Mouse (Mus musculus) heart, embryonic 11.5 days (tissue): ENCODE results near the gene Arsg. TPM values are rescaled to one million over a fixed set of nuclear protein-coding genes. Genes with fewer than 3 reads are reported as not detected.

Source experiments
- ATAC-seq: fragments of 200-750 bp; cut with Nextera tagmentation; replicated peaks from 2 replicates; pipeline ENCODE4 v1.8.0; 2017; ENCODE audit warnings: moderate library complexity; ENCODE audit not compliant: insufficient number of reproducible peaks, low FRiP score, low TSS enrichment
- H3K27ac ChIP-seq: fragments of 300-500 bp; sonication (generic); 2 replicates; pipeline ENCODE4 v1.5.1; 2014; ENCODE audit warnings: mild to moderate bottlenecking, low read depth, low read length
- H3K27me3 ChIP-seq: fragments of 300-500 bp; sonication (generic); 2 replicates; pipeline ENCODE4 v1.6.1; 2014; ENCODE audit warnings: mild to moderate bottlenecking, low read length, mixed read lengths; ENCODE audit not compliant: control insufficient read depth, insufficient read depth
- H3K36me3 ChIP-seq: fragments of 300-500 bp; sonication (generic); 2 replicates; pipeline ENCODE4 v1.6.1; 2014; ENCODE audit warnings: mild to moderate bottlenecking, low read length, moderate library complexity, mixed read lengths; ENCODE audit not compliant: control insufficient read depth, insufficient read depth
- H3K4me1 ChIP-seq: fragments of 300-500 bp; sonication (generic); 2 replicates; pipeline ENCODE4 v1.6.1; 2014; ENCODE audit warnings: low read length; ENCODE audit not compliant: control insufficient read depth, insufficient read depth
- H3K4me2 ChIP-seq: fragments of 300-500 bp; sonication (generic); 2 replicates; pipeline ENCODE4 v1.6.1; 2014; ENCODE audit warnings: mild to moderate bottlenecking, moderate library complexity
- H3K4me3 ChIP-seq: fragments of 300-500 bp; sonication (generic); 2 replicates; pipeline ENCODE4 v1.5.1; 2014; ENCODE audit warnings: low read depth, low read length
- H3K9ac ChIP-seq: fragments of 300-500 bp; sonication (generic); 2 replicates; pipeline ENCODE4 v1.6.1; 2014; ENCODE audit warnings: mild to moderate bottlenecking, low read depth, low read length, moderate library complexity
- H3K9me3 ChIP-seq: fragments of 300-500 bp; sonication (generic); replicated peaks from 2 replicates; pipeline ENCODE4 v1.6.1; 2016; ENCODE audit warnings: low read length; ENCODE audit not compliant: control insufficient read depth
- WGBS: fragments of 180-500 bp; shearing (Covaris S2); extraction: QIAGEN DNeasy Blood & Tissue Kit; methylation state at CpG from one replicate; pipeline ENCODE4 v1.1.7; 2014; ENCODE audit not compliant: insufficient replicate concordance; 5-methylcytosine and 5-hydroxymethylcytosine counted together
- polyA plus RNA-seq: library from polyadenylated mRNA; unstranded; fragments of >200 nt; fragmentation: Nextera tagmentation; extraction: Ambion mirVana; gene quantifications from 2 replicates; pipeline ENCODE4 v1.2.1, GENCODE M21; 2014

The Arsg gene
- polyA plus RNA-seq, 1 experiment from 2014 or later: 4.2 TPM

- H3K4me3 ChIP-seq: peak overlapping the region; percentile 62
- no peaks in the 10 kb centered on the region for H3K9me3 ChIP-seq
- 0 out of 2 replicates have a peak, but pooled peaks cover 1% of the 10 kb centered on the region for H3K36me3 ChIP-seq
- ATAC-seq: no peak
- H3K27me3 ChIP-seq: no peaks in the 10 kb centered on the region
- peaks cover 8% of the 10 kb centered on the region for H3K4me1 ChIP-seq
- H3K4me2 ChIP-seq: peak overlapping the region; percentile 93
- no peak overlapping the region for H3K27ac ChIP-seq
- WGBS: 52% methylated on average over 4 of the region's 4 CpGs
- H3K9ac ChIP-seq: peak overlapping the region; percentile 78; the same call in 1 of the 2 replicates
Observed at GRCm38 (mm10) chr11:109440641-109441040, 32.5 kb upstream of the Arsg start.

GRCm38 (mm10) chr11:109441119-109441518, 32.1 kb upstream of the Arsg start:
- no peak overlapping the region for H3K27ac ChIP-seq
- H3K27me3 ChIP-seq: no peaks in the 10 kb centered on the region
- no peak overlapping the region for H3K4me3 ChIP-seq
- peaks cover 8% of the 10 kb centered on the region for H3K4me1 ChIP-seq
- H3K9ac ChIP-seq: no peak overlapping the region
- H3K4me2 ChIP-seq: no peak overlapping the region
- H3K9me3 ChIP-seq: no peaks in the 10 kb centered on the region
- no peaks in the 10 kb centered on the region for H3K36me3 ChIP-seq
- 60% methylated on average over 3 of the region's 3 CpGs for WGBS
- no peak for ATAC-seq

- Histone ChIP-seq H3K4me2 (no peak overlapping the region), H3K27me3 (no peaks in the 10 kb centered on the region), H3K9ac (no peak overlapping the region), H3K4me3 (no peak overlapping the region), H3K9me3 (no peaks in the 10 kb centered on the region), H3K27ac (no peak overlapping the region), H3K36me3 (no peaks in the 10 kb centered on the region), H3K4me1 (peaks cover 8% of the 10 kb centered on the region)
- 38% methylated on average over 5 of the region's 5 CpGs for WGBS
- ATAC-seq: no peak
Observed at GRCm38 (mm10) chr11:109442166-109442730, 30.9 kb upstream of the Arsg start.

- H3K27me3 ChIP-seq: no peaks in the 10 kb centered on the region
- no peaks in the 10 kb centered on the region for H3K9me3 ChIP-seq
- no peak for ATAC-seq
- whole genome bisulfite sequencing: 86% methylated on average over 8 of the region's 8 CpGs
- H3K27ac ChIP-seq: no peak overlapping the region
- H3K4me3 ChIP-seq: no peak overlapping the region
- no peak overlapping the region for H3K9ac ChIP-seq
- peaks cover 8% of the 10 kb centered on the region for H3K4me1 ChIP-seq
- no peak overlapping the region for H3K4me2 ChIP-seq
- H3K36me3 ChIP-seq: no peaks in the 10 kb centered on the region
Observed at GRCm38 (mm10) chr11:109443468-109444263, 29.5 kb upstream of the Arsg start.

- no peak for ATAC-seq
- no peak overlapping the region for H3K4me2 ChIP-seq
- no peak overlapping the region for H3K27ac ChIP-seq
- H3K4me3 ChIP-seq: no peak overlapping the region
- H3K9me3 ChIP-seq: no peaks in the 10 kb centered on the region
- H3K4me1 ChIP-seq: peaks cover 8% of the 10 kb centered on the region
- H3K36me3 ChIP-seq: no peaks in the 10 kb centered on the region
- H3K9ac ChIP-seq: no peak overlapping the region
- H3K27me3 ChIP-seq: no peaks in the 10 kb centered on the region
- 51% methylated on average over 7 of the region's 7 CpGs for WGBS
Observed at GRCm38 (mm10) chr11:109444600-109444999, 28.6 kb upstream of the Arsg start.

DNA sequence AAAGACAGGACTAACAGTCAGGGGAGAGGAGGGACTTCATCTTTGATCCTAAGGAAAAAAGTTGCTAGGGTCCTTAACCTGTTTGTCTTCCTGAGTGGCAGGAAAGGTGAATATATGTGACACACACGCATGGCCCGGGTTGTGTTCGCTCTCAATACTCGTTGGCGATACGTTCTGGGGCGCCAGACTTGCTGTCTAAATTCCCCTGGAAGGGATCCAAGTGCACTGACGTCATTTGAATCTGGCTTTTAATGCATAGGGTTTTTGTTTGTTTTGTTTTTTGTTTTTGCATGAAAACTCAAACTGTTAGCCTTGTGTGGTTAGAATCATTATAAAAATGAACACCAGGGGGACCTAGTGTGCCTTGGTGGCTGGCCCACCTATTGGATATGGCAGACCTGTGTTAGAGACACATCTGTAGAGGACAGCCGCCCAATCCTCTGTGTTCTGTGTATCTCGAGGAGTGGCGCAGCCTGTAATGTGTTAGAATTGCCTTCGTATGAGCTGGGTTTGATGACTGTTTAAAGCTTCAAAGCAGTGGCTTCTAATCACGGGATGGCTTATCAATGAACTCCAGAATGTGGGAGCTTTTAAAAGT, 27.6 kb upstream of the Arsg start:
- H3K36me3 ChIP-seq: no peaks in the 10 kb centered on the region
- no peak overlapping the region for H3K4me3 ChIP-seq
- WGBS: 47% methylated on average over 13 of the region's 13 CpGs
- no peaks in the 10 kb centered on the region for H3K27me3 ChIP-seq
- no peak overlapping the region for H3K27ac ChIP-seq
- no peak overlapping the region for H3K9ac ChIP-seq
- no peaks in the 10 kb centered on the region for H3K9me3 ChIP-seq
- H3K4me2 ChIP-seq: no peak overlapping the region
- H3K4me1 ChIP-seq: peaks cover 8% of the 10 kb centered on the region
- ATAC-seq: no peak

- ATAC-seq: no peak
- H3K9me3 ChIP-seq: no peaks in the 10 kb centered on the region
- no peak overlapping the region for H3K9ac ChIP-seq
- H3K4me3 ChIP-seq: no peak overlapping the region
- H3K27me3 ChIP-seq: no peaks in the 10 kb centered on the region
- no peaks in the 10 kb centered on the region; the same call in 1 of the 2 replicates for H3K4me1 ChIP-seq
- no peak overlapping the region for H3K27ac ChIP-seq
- H3K4me2 ChIP-seq: no peak overlapping the region
- WGBS: 80% methylated on average over 11 of the region's 11 CpGs
- H3K36me3 ChIP-seq: peaks cover 4% of the 10 kb centered on the region
Observed at GRCm38 (mm10) chr11:109451169-109451568, 22.0 kb upstream of the Arsg start.

DNA sequence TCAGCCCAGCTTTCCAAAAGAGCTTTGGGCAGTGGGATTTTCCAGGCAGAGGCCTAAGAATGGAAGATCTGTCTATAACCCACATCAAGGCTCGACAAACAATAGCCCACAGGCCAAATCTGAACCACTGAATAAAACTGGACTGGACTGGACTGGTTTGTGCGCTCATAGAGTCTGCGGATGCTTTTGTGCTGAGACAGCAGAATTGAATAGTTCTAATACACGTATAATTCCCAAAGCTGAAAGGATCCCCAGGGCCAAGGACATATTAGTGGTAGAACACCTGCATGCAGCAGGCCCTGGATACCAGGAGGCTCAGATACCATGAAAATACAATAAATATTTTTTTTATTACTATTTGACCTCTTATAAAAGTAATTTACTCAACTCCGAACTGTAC, 16.9 kb upstream of the Arsg start:
- Histone ChIP-seq H3K9ac (no peak overlapping the region), H3K4me2 (no peak overlapping the region), H3K27ac (no peak overlapping the region), H3K27me3 (no peaks in the 10 kb centered on the region), H3K4me1 (peaks cover 6% of the 10 kb centered on the region; the same call in 1 of the 2 replicates), H3K4me3 (no peak overlapping the region), H3K36me3 (peaks cover 4% of the 10 kb centered on the region), H3K9me3 (no peaks in the 10 kb centered on the region)
- 94% methylated on average over 5 of the region's 5 CpGs for WGBS
- ATAC-seq: no peak
